Mouse (Mus musculus): ENCODE results near the gene Tdrd7. TPM values are rescaled to one million over a fixed set of nuclear protein-coding genes. Genes with fewer than 3 reads are reported as not detected.

Tdrd7 gene
- polyA plus RNA-seq (2015; fragmentation: Nextera tagmentation; extraction: Ambion mirVana), result 11.9 and 12.1 TPM in 2 replicates

- Histone ChIP-seq H3K27me3 (ENCODE audit: control insufficient read depth, insufficient read depth, low read depth, low read length) (no peaks in the 10 kb centered on the region), H3K4me2 (ENCODE audit: low read depth, low read length) (peak within 1 kb of the TSS; percentile 29), H3K36me3 (ENCODE audit: control insufficient read depth, insufficient read depth) (no peaks in the 10 kb centered on the region), H3K4me3 (ENCODE audit: low read depth, low read length) (no peak within 1 kb of the TSS), H3K9ac (ENCODE audit: low read depth, low read length) (no peak within 1 kb of the TSS), H3K27ac (ENCODE audit: low read length) (peak within 1 kb of the TSS; percentile 71), H3K9me3 (replicated peaks; ENCODE audit: control insufficient read depth, low read length) (no peaks in the 10 kb centered on the region), H3K4me1 (ENCODE audit: control insufficient read depth, low read depth, low read length) (peaks cover 3% of the 10 kb centered on the region; the same call in 1 of the 2 replicates)
- no peak for ATAC-seq (ENCODE audit: low read depth)
- 62% methylated on average over 10 of the region's 10 CpGs for WGBS (ENCODE audit: insufficient replicate concordance)
Observed at GRCm38 (mm10) chr4:45964771-45965439, at the start of gene Tdrd7. Tdrd7 (plus strand) TSS chr4:45965334.

- no peak overlapping the region for H3K4me3 ChIP-seq (ENCODE audit: low read depth, low read length)
- ATAC-seq (ENCODE audit: low read depth), result no peak
- 58% methylated on average over 7 of the region's 7 CpGs for WGBS (ENCODE audit: insufficient replicate concordance)
- H3K4me2 ChIP-seq (ENCODE audit: low read depth, low read length), result no peak overlapping the region
- no peak overlapping the region for H3K9ac ChIP-seq (ENCODE audit: low read depth, low read length)
- H3K27me3 ChIP-seq (ENCODE audit: control insufficient read depth, insufficient read depth, low read depth, low read length), result no peaks in the 10 kb centered on the region
- no peaks in the 10 kb centered on the region for H3K4me1 ChIP-seq (ENCODE audit: control insufficient read depth, low read depth, low read length)
- H3K9me3 ChIP-seq (replicated peaks; ENCODE audit: control insufficient read depth, low read length), result no peaks in the 10 kb centered on the region
- H3K36me3 ChIP-seq (ENCODE audit: control insufficient read depth, insufficient read depth), result no peaks in the 10 kb centered on the region
- no peak overlapping the region for H3K27ac ChIP-seq (ENCODE audit: low read length)
Observed at GRCm38 (mm10) chr4:45917091-45917490, 48.0 kb upstream of the Tdrd7 start.

GRCm38 (mm10) chr4:45921663-45922435 lies 43.3 kb upstream of the Tdrd7 start:
- Histone ChIP-seq H3K4me3 (ENCODE audit: low read depth, low read length) (no peak overlapping the region), H3K9me3 (replicated peaks; ENCODE audit: control insufficient read depth, low read length) (no peaks in the 10 kb centered on the region), H3K4me1 (ENCODE audit: control insufficient read depth, low read depth, low read length) (no peaks in the 10 kb centered on the region), H3K4me2 (ENCODE audit: low read depth, low read length) (no peak overlapping the region), H3K27ac (ENCODE audit: low read length) (no peak overlapping the region), H3K27me3 (ENCODE audit: control insufficient read depth, insufficient read depth, low read depth, low read length) (no peaks in the 10 kb centered on the region), H3K9ac (ENCODE audit: low read depth, low read length) (no peak overlapping the region), H3K36me3 (ENCODE audit: control insufficient read depth, insufficient read depth) (no peaks in the 10 kb centered on the region)
- 67% methylated on average over 10 of the region's 10 CpGs for WGBS (ENCODE audit: insufficient replicate concordance)
- ATAC-seq (ENCODE audit: low read depth), result no peak

GRCm38 (mm10) chr4:45924011-45924410 lies 41.1 kb upstream of the Tdrd7 start:
- Histone ChIP-seq H3K27me3 (ENCODE audit: control insufficient read depth, insufficient read depth, low read depth, low read length) (no peaks in the 10 kb centered on the region), H3K4me3 (ENCODE audit: low read depth, low read length) (no peak overlapping the region), H3K27ac (ENCODE audit: low read length) (no peak overlapping the region), H3K4me2 (ENCODE audit: low read depth, low read length) (no peak overlapping the region), H3K9me3 (replicated peaks; ENCODE audit: control insufficient read depth, low read length) (no peaks in the 10 kb centered on the region), H3K4me1 (ENCODE audit: control insufficient read depth, low read depth, low read length) (no peaks in the 10 kb centered on the region), H3K36me3 (ENCODE audit: control insufficient read depth, insufficient read depth) (no peaks in the 10 kb centered on the region), H3K9ac (ENCODE audit: low read depth, low read length) (no peak overlapping the region)
- 65% methylated on average over 4 of the region's 4 CpGs for WGBS (ENCODE audit: insufficient replicate concordance)
- no peak for ATAC-seq (ENCODE audit: low read depth)

- Histone ChIP-seq H3K4me2 (ENCODE audit: low read depth, low read length) (no peak overlapping the region), H3K36me3 (ENCODE audit: control insufficient read depth, insufficient read depth) (no peaks in the 10 kb centered on the region), H3K4me1 (ENCODE audit: control insufficient read depth, low read depth, low read length) (no peaks in the 10 kb centered on the region), H3K27ac (ENCODE audit: low read length) (no peak overlapping the region), H3K9ac (ENCODE audit: low read depth, low read length) (no peak overlapping the region), H3K27me3 (ENCODE audit: control insufficient read depth, insufficient read depth, low read depth, low read length) (no peaks in the 10 kb centered on the region), H3K9me3 (replicated peaks; ENCODE audit: control insufficient read depth, low read length) (no peaks in the 10 kb centered on the region), H3K4me3 (ENCODE audit: low read depth, low read length) (no peak overlapping the region)
- ATAC-seq (ENCODE audit: low read depth), result no peak
- 59% methylated on average over 4 of the region's 4 CpGs for WGBS (ENCODE audit: insufficient replicate concordance)
Observed at GRCm38 (mm10) chr4:45928561-45928960, 36.6 kb upstream of the Tdrd7 start.

GRCm38 (mm10) chr4:45941628-45942044 lies 23.5 kb upstream of the Tdrd7 start:
- no peak overlapping the region for H3K27ac ChIP-seq (ENCODE audit: low read length)
- no peak overlapping the region for H3K9ac ChIP-seq (ENCODE audit: low read depth, low read length)
- no peak overlapping the region for H3K4me3 ChIP-seq (ENCODE audit: low read depth, low read length)
- no peak for ATAC-seq (ENCODE audit: low read depth)
- no peaks in the 10 kb centered on the region for H3K9me3 ChIP-seq (replicated peaks; ENCODE audit: control insufficient read depth, low read length)
- 13% methylated on average over 13 of the region's 13 CpGs for WGBS (ENCODE audit: insufficient replicate concordance)
- H3K4me2 ChIP-seq (ENCODE audit: low read depth, low read length), result peak overlapping the region; percentile 44
- H3K4me1 ChIP-seq (ENCODE audit: control insufficient read depth, low read depth, low read length), result no peaks in the 10 kb centered on the region
- H3K36me3 ChIP-seq (ENCODE audit: control insufficient read depth, insufficient read depth), result no peaks in the 10 kb centered on the region
- no peaks in the 10 kb centered on the region for H3K27me3 ChIP-seq (ENCODE audit: control insufficient read depth, insufficient read depth, low read depth, low read length)

GRCm38 (mm10) chr4:45947729-45948128 lies 17.4 kb upstream of the Tdrd7 start:
- Histone ChIP-seq H3K4me3 (ENCODE audit: low read depth, low read length) (no peak overlapping the region), H3K27ac (ENCODE audit: low read length) (no peak overlapping the region), H3K4me1 (ENCODE audit: control insufficient read depth, low read depth, low read length) (no peaks in the 10 kb centered on the region), H3K9me3 (replicated peaks; ENCODE audit: control insufficient read depth, low read length) (no peaks in the 10 kb centered on the region), H3K9ac (ENCODE audit: low read depth, low read length) (no peak overlapping the region), H3K4me2 (ENCODE audit: low read depth, low read length) (no peak overlapping the region), H3K36me3 (ENCODE audit: control insufficient read depth, insufficient read depth) (no peaks in the 10 kb centered on the region), H3K27me3 (ENCODE audit: control insufficient read depth, insufficient read depth, low read depth, low read length) (no peaks in the 10 kb centered on the region)
- 67% methylated on average over 8 of the region's 8 CpGs for WGBS (ENCODE audit: insufficient replicate concordance)
- ATAC-seq (ENCODE audit: low read depth), result no peak

- peak overlapping the region; percentile 20; the same call in 1 of the 2 replicates for H3K4me3 ChIP-seq (ENCODE audit: low read depth, low read length)
- 22% methylated on average over 7 of the region's 7 CpGs for WGBS (ENCODE audit: insufficient replicate concordance)
Observed at GRCm38 (mm10) chr4:45949109-45949848, 15.9 kb upstream of the Tdrd7 start.

More at GRCm38 (mm10) chr4:45949109-45949848, 15.9 kb upstream of the Tdrd7 start:
- Histone ChIP-seq H3K9me3 (replicated peaks; ENCODE audit: control insufficient read depth, low read length) (no peaks in the 10 kb centered on the region), H3K9ac (ENCODE audit: low read depth, low read length) (no peak overlapping the region), H3K4me2 (ENCODE audit: low read depth, low read length) (no peak overlapping the region), H3K4me1 (ENCODE audit: control insufficient read depth, low read depth, low read length) (no peaks in the 10 kb centered on the region), H3K27ac (ENCODE audit: low read length) (no peak overlapping the region), H3K36me3 (ENCODE audit: control insufficient read depth, insufficient read depth) (no peaks in the 10 kb centered on the region), H3K27me3 (ENCODE audit: control insufficient read depth, insufficient read depth, low read depth, low read length) (no peaks in the 10 kb centered on the region)
- ATAC-seq (ENCODE audit: low read depth), result peak; percentile 43
